Mouse (Mus musculus) thymus, adult 18-20 months (tissue): ENCODE results near the gene Map2k6.

Source experiments
- DNase-seq, 2 experiments: peaks; one replicate each; pipeline ENCODE4 v3.0.0; 2022; ENCODE audit warnings: mixed read lengths in 2 of 2

Map2k6 gene

GRCm38 (mm10) chr11:110566307-110566706 is 167.4 kb downstream of the Map2k6 start:
- DNase-seq = no peak

DNA sequence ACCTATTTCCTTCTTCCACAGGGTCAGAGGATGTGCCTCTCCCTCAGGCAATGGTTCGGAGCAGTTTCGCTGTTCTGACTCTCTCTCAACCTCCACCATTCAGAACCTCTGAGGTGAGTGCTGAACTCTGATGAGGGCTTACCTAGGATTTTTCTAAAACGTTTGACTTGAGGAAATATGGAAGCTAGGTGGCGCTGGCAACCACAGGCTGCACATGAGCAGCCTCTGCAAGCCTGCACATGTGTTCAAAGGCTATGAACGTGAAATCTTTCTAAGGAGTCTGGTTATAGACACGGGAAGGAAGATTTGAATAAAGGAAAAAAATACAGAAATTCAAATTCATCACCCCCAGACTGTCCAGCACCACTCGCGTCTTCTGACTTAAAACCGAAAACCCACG is 173.6 kb downstream of the Map2k6 start:
- DNase-seq = no peak
